Mouse (Mus musculus): Measurements from ENCODE around the gene Dtx3l. TPM values are rescaled to one million over a fixed set of nuclear protein-coding genes. Genes with fewer than 3 reads are reported as not detected.
"Not testable (repeated sequence)": the region's sequence is repeated elsewhere in the genome, so short reads cannot be mapped to it uniquely, and the experiment has no call there.

The Dtx3l gene
- total RNA-seq, 2 experiments from 2014 or later: 4.8 TPM

DNA sequence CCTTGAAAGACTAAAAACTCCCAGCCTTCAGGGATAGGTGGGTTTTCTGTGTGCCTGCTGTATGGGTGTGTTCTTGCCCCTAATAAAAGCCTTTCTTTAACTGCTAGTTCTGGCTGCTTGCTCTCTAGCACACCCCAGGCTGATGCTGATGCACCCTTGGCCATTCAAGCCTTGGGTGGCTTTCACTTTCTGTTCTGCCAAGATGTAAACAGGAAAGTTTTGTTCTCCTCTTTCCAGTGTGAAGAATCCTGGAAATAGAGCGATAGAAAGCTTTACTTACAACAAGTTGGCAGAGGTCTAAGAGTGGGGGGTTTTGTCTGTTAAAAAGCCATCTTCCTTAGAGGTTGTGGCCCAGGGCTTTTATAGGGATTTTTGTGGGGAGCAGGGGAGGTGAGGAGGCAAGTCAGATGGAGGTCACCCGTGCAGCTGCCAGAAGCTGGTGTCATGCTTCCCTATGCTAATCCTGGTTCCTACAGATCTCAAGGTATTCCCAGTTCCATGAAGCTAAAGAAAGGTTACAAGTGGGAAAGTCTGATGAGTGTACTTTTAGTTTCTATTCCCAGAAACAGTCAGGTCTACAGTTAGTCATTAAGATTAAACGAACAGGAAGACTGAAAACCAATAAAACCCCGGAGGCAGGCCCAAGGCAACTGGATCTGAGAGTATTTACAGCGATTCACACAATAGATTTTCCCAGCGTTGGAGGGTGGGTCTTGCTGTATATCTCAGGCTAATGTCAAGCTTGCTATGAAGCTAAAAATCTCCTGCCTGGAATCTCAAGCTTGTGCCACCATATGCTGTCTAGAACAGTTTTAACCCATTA is 20.0 kb downstream of the Dtx3l start:
- DNase-seq (ENCODE audit: low spot score in 2 of 2): no peak
- Histone ChIP-seq H3K27ac (no peak overlapping the region), H3K4me3 (no peak overlapping the region)
- TF ChIP-seq CTCF (conservative IDR thresholded peaks at IDR 0.05): no peak

- TF ChIP-seq CTCF (conservative IDR thresholded peaks at IDR 0.05): no peak
- no peak overlapping the region for H3K4me3 ChIP-seq
- H3K27ac ChIP-seq: no peak overlapping the region
- DNase-seq (ENCODE audit: low spot score in 2 of 2): no peak
Measured at GRCm38 (mm10) chr16:35914301-35914700, 24.6 kb downstream of the Dtx3l start.

GRCm38 (mm10) chr16:35913526-35913925 is 25.4 kb downstream of the Dtx3l start:
- DNase-seq (ENCODE audit: low spot score in 2 of 2): no peak
- peak; percentile 64 for TF ChIP-seq CTCF (conservative IDR thresholded peaks at IDR 0.05)
- Histone ChIP-seq H3K27ac (no peak overlapping the region), H3K4me3 (no peak overlapping the region)

DNA sequence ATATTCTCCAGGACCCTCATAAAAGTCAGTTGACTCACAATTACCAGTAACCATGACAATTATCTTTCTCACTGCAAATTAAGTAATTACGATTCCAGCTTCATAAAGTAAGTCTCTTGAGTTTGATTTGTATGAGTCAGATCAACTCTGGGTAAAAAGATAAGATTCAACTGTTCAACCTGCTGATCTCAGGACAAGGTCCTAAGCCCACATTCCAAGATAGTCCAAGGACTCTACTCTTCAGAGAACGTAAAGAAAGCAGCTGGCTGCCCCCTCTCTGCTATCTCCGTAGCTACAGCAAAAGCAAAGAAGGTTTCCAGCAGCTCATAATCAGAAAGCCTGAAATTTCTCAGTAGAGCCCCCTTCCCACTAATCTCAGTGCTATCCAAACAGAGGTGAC is 27.5 kb downstream of the Dtx3l start:
- H3K27ac ChIP-seq: no peak overlapping the region
- no peak for TF ChIP-seq CTCF (conservative IDR thresholded peaks at IDR 0.05)
- DNase-seq (ENCODE audit: low spot score in 2 of 2): no peak
- H3K4me3 ChIP-seq: no peak overlapping the region

- no peak for TF ChIP-seq CTCF (conservative IDR thresholded peaks at IDR 0.05)
- no peak for DNase-seq (ENCODE audit: low spot score in 2 of 2)
Measured at GRCm38 (mm10) chr16:35907432-35908201, 31.3 kb downstream of the Dtx3l start.

GRCm38 (mm10) chr16:35906887-35907286 is 32.1 kb downstream of the Dtx3l start:
- DNase-seq (ENCODE audit: low spot score in 2 of 2): no peak
- H3K27ac ChIP-seq: no peak overlapping the region
- no peak for TF ChIP-seq CTCF (conservative IDR thresholded peaks at IDR 0.05)
- no peak overlapping the region for H3K4me3 ChIP-seq

More at GRCm38 (mm10) chr16:35907432-35908201, 31.3 kb downstream of the Dtx3l start:
- H3K27ac ChIP-seq: no peak overlapping the region
- no peak overlapping the region for H3K4me3 ChIP-seq

DNA sequence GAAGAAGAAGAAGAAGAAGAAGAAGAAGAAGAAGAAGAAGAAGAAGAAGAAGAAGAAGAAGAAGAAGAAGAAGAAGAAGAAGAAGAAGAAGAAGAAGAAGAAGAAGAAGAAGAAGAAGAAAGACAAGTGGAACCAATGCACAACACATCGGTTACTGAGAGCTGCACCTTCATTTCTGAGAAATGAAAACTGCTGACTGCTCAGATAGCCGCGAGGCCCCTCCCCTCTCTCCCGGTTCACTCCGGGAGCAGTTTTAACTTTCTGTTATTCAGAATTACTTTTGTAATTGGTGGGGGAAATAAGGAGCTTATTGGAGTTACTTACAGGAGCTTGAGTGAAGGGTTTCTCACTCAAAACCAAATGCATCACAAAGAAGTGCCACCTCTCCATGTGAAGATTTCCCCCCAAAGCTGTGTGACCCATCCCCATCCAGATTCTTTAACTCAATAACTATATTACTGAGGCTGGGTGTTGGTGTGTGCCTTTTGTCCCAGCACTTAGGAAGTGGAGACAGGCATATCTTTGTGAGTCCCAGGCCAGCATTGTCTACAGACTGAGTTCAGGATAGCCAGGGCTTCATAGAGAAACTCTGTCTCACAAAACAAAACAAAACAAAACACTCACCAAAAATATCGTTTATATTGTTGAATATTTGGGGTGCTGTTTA is 33.0 kb downstream of the Dtx3l start:
- TF ChIP-seq CTCF (conservative IDR thresholded peaks at IDR 0.05): no peak
- H3K27ac ChIP-seq: no peak overlapping the region
- DNase-seq (ENCODE audit: low spot score in 2 of 2): no peak
- H3K4me3 ChIP-seq: no peak overlapping the region

- DNase-seq (ENCODE audit: low spot score in 2 of 2): no peak
- H3K27ac ChIP-seq: no peak overlapping the region
- no peak overlapping the region for H3K4me3 ChIP-seq
- TF ChIP-seq CTCF (conservative IDR thresholded peaks at IDR 0.05): no peak
Measured at GRCm38 (mm10) chr16:35905355-35905754, 33.6 kb downstream of the Dtx3l start.

- Histone ChIP-seq H3K27ac (no peak overlapping the region), H3K4me3 (no peak overlapping the region)
- no peak for TF ChIP-seq CTCF (conservative IDR thresholded peaks at IDR 0.05)
- DNase-seq (ENCODE audit: low spot score in 2 of 2): no peak
Measured at GRCm38 (mm10) chr16:35904121-35904736, 34.7 kb downstream of the Dtx3l start.

DNA sequence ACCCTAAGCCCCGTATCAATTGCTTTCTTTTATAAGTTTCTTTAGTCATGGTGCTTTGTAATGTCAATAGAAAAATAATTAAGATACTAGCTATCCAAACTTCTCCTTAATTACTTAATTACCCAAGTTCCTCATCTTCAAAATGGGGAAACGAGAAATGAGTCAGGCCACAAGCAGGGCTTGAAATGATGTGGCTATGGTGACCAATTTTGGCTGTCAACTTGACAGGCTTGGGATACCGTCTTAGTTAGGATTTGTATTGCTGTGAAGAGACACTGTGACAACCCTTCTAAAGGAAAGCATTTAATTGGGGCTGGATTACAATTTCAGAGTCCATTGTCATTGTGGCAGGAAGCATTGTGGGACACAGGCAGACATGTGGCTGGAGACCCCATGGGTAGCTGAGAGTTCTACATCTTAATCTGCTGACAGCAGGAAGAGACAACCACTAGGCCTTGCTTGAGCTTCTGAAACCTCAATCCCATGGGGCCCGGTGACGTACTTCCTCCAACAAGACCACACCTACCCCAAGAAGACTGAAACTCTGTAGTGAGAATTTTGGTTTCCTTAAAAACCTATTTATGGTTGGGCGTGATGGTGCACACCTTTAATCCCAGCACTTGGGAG is 35.8 kb downstream of the Dtx3l start:
- TF ChIP-seq CTCF (conservative IDR thresholded peaks at IDR 0.05): no peak
- no peak overlapping the region for H3K4me3 ChIP-seq
- no peak for DNase-seq (ENCODE audit: low spot score in 2 of 2)
- no peak overlapping the region for H3K27ac ChIP-seq

DNA sequence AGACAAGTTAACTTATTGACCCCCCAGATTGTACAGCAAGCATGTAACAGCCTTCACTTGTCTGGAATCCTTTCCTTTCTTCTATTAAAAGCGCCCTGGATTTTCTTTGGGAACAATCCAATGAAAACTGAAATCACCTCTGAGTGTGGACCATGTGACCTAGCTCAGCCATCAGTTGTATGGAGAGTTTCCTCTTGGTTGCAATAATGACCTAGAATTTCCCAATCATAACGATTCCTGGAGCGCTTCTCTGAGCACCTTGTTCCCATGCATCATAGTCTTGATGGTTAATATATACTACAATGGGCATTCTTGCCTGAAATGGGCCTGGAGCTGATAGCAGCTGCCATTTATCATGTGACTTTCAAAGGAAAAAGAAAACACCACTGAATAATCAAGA is 38.4 kb downstream of the Dtx3l start:
- no peak for DNase-seq (ENCODE audit: low spot score in 2 of 2)

GRCm38 (mm10) chr16:35894997-35895396 is 44.0 kb downstream of the Dtx3l start:
- H3K27ac ChIP-seq: no peak overlapping the region
- no peak for DNase-seq (ENCODE audit: low spot score in 2 of 2)
- TF ChIP-seq CTCF (conservative IDR thresholded peaks at IDR 0.05): no peak
- H3K4me3 ChIP-seq: no peak overlapping the region

More for the DNA sequence above, 38.4 kb downstream of the Dtx3l start:
- no peak overlapping the region for H3K27ac ChIP-seq
- no peak overlapping the region for H3K4me3 ChIP-seq
- no peak for TF ChIP-seq CTCF (conservative IDR thresholded peaks at IDR 0.05)

DNA sequence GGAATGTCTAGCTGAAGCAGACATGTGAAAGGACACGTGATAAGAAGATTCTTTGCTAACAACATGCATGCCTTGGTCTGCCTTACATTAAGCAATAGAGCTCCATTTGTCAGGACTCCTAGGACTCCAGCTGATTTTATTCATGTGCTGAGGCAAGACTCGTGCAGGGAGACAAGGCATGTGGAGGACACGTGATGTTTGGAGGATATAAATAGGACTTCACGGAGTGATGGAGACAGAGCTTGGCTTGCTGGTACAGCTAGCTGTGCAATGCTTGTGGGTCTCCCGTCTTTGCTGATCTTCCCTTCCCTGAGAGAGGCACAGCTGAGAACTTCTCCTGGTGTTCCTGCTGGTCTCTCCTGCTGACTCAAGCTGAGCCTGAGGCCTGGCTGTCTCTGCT is 47.3 kb downstream of the Dtx3l start:
- not testable (repeated sequence) for DNase-seq (ENCODE audit: low spot score in 2 of 2); H3K4me3 ChIP-seq; H3K27ac ChIP-seq
